Mouse (Mus musculus) bone marrow macrophage, adult 2 months (primary cell): ENCODE results near the gene Ift57.

Experiments
- CTCF ChIP-seq: IDR thresholded peaks from 2 replicates; pipeline ENCODE4 v1.5.1; 2012; ENCODE audit warnings: low read depth, mild to moderate bottlenecking, low read length, moderate library complexity
- POLR2A ChIP-seq: IDR thresholded peaks from 2 replicates; pipeline ENCODE4 v1.6.1; 2012; ENCODE audit warnings: mild to moderate bottlenecking, low read depth, low read length, borderline replicate concordance

GRCm38 (mm10) chr16:49771609-49772396 lies 72.8 kb downstream of the Ift57 start:
- no peak for TF ChIP-seq CTCF
- TF ChIP-seq POLR2A, result no peak
